Mouse (Mus musculus): ENCODE data around the gene Notch4.

The Notch4 gene

GRCm38 (mm10) chr17:34571875-34572274, 7.8 kb downstream of the Notch4 start:
- no peak for DNase-seq (ENCODE audit: low read depth, low spot score)

- no peak for DNase-seq (ENCODE audit: low read depth, low spot score)
Observed at GRCm38 (mm10) chr17:34572361-34572760, 8.3 kb downstream of the Notch4 start.

DNA sequence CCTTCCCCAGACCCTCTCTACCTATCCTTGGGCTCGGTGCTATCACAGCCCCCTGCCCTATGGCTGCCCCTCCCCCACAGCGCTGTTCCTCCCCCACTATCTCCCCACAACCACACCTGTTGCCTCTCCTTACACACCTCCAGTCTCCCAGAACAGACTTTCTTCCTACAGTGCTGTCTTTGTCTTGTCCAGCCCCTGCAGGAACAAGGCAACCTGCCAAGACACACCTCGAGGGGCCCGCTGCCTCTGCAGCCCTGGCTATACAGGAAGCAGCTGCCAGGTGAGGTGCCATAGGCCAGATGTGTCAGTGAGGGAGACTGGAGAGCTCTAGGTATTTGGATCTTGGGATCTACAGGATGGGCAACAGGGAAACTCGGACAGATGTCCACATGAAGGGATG, 12.5 kb downstream of the Notch4 start:
- DNase-seq (ENCODE audit: low read depth, low spot score) = no peak

DNA sequence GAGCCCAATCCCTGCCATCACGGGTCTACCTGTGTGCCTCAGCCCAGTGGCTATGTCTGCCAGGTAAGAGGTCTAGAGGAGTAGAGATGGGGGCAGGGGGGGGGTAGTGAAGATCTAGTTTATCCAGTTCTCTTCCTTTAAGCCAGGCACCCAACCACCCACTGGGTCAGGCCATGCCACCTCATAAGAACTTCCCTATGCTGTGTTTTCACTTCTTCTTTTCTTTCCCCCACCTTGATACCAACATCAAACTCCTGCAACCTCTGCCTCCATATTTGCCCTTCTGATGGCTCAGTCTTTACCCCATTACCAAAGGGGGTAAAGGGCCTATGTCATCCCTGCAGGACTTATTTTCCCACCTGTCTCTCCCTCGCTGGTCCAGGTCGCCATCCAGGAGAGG, 14.0 kb downstream of the Notch4 start:
- DNase-seq (ENCODE audit: low read depth, low spot score) = no peak

DNA sequence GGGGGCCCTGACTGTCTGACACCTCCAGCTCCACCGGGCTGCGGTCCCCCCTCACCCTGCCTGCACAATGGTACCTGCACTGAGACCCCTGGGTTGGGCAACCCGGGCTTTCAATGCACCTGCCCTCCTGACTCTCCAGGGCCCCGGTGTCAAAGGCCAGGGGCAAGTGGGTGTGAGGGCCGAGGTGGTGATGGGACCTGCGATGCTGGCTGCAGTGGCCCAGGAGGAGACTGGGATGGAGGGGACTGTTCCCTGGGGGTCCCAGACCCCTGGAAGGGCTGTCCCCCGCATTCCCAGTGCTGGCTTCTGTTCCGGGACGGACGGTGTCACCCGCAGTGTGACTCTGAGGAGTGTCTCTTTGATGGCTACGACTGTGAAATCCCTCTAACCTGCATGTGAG, 18.5 kb downstream of the Notch4 start:
- no peak for DNase-seq (ENCODE audit: low read depth, low spot score)

GRCm38 (mm10) chr17:34583397-34583796, 19.3 kb downstream of the Notch4 start:
- DNase-seq (ENCODE audit: low read depth, low spot score) = no peak

GRCm38 (mm10) chr17:34583819-34584218, 19.8 kb downstream of the Notch4 start:
- DNase-seq (ENCODE audit: low read depth, low spot score) = no peak

DNA sequence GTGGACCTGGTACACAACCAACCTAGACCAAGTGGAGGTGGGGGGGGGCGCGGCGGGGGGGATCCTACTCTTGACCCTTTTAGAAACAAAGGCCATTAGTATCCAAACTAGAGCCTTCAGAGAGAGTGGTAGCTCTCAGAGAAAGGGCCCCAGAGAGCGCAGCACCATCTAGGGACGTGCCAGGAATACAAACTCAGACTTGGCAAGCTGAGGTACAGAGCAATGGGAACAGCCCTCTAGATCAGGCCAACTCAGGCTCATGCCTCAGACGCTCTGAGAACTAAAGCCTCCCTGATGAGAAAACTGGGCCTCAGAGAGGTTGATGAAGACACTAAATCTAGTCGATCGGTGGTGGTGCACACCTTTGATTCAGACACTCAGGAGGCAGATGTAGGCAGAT, 21.1 kb downstream of the Notch4 start:
- DNase-seq (ENCODE audit: low read depth, low spot score) = no peak

DNA sequence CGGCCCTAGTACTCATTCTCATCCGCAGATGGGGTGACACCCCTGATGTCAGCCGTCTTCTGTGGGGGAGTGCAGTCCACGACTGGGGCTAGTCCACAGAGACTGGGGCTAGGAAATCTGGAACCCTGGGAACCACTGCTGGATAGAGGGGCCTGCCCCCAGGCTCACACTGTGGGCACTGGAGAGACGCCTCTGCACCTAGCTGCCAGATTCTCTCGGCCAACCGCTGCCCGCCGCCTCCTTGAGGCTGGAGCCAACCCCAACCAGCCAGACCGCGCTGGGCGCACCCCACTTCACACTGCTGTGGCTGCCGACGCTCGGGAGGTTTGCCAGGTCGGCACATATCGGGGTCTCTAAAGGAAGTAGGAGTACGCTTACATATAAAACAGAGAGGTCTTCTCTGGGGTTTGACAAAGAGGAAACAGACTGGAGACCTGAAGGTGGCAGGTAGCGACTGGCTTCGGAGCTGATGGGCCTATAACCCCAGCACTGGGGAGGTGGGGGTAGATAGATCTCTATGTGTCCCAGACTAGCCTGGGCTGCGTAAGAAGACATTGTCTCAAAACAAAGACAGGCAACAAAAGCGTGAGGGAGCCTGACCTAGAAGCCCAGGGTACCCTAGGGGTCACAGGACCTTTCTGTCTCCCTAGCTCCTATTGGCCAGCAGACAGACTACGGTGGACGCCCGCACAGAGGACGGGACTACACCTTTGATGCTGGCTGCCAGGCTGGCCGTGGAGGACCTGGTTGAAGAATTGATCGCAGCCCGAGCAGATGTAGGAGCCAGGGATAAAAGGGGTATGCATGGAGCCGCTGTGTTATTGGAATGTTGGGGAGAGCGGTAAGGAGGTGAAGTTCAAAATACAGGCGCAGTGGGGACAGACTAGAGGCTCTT, 22.1 kb downstream of the Notch4 start:
- no peak for DNase-seq (ENCODE audit: low read depth, low spot score)

DNA sequence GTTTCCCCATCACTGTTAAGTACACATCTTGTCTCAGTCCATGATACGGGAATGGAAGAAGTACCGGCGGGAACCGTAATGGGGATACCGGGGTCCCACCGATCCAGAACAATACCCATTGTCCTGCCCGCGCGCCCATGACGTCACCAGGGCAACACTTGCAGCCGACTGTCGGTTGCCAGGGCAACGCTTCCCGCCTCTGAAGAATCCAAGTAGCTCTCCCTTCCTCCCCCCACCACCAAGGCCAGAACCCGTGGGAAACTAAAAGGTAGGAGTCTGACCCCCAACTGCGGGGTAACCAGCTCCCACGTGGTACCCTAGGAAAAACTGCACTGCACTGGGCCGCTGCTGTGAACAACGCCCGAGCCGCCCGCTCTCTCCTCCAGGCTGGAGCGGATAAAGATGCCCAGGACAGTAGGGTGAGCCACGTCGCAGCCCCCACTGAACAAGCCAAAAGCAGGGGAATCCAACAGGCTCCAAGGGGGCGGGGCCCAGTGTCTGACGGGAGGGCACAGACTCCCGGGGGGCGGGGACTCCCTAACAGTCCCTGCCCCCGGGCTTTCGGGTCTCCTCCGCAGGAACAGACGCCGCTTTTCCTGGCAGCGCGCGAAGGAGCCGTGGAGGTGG, 22.8 kb downstream of the Notch4 start:
- peak; percentile 83 for DNase-seq (ENCODE audit: low read depth, low spot score)

DNA sequence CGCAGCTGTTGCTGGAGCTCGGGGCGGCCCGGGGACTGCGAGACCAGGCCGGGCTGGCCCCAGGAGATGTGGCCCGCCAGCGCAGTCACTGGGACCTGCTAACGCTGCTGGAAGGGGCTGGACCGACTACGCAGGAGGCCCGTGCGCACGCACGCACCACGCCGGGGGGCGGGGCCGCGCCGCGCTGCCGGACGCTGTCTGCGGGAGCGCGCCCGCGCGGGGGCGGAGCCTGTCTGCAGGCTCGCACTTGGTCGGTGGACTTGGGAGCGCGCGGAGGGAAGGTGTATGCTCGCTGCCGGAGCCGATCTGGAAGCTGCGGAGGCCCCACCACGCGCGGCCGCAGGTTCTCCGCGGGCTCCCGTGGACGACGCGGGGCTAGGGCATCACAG, 23.3 kb downstream of the Notch4 start:
- DNase-seq (ENCODE audit: low read depth, low spot score) = peak; percentile 89

- peak; percentile 46 for DNase-seq (ENCODE audit: low read depth, low spot score)
Observed at GRCm38 (mm10) chr17:34587814-34588213, 23.7 kb downstream of the Notch4 start.

DNA sequence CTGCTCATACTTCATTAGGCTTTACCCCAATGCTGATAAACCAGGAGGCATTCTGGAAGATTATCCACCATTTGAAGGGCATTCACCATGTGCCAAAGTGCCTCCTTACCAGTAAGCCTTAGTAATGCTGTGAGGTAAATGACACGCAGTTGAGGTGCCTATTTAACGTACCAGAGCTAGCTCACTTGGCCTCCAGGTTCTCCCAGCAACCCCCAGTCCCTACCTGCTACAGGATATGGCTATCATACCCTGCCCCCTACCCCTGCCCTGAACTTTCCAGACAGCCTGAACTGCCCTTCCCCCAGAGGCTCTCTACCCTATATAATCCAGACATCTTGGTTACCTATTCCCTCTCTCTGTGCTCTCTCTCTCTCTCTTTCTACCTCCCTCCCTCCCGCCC, 24.7 kb downstream of the Notch4 start:
- DNase-seq (ENCODE audit: low read depth, low spot score) = no peak

DNA sequence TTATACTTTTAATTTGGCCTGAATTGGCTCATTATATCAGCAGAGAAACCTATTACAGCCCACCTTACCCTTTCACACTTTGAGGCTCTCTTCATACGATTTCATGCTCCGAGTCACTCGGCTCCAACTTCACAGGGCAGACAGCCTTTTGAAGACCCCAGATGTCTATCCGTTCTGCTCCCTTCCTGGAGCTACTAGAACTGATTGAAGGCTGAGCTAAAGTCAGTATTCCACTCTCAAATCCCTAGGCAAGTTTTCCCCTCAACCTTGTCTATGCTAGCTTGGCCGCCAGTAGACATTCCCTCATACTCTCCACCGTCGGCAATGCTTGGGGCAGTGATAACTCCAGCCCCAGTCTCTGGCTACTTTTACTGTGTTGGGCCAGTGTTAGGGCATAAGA, 25.1 kb downstream of the Notch4 start:
- no peak for DNase-seq (ENCODE audit: low read depth, low spot score)

- peak; percentile 33 for DNase-seq (ENCODE audit: low read depth, low spot score)
Observed at GRCm38 (mm10) chr17:34589681-34590101, 25.6 kb downstream of the Notch4 start, which contains the start of gene Gpsm3. Gpsm3 (plus strand) TSS chr17:34589806.

DNA sequence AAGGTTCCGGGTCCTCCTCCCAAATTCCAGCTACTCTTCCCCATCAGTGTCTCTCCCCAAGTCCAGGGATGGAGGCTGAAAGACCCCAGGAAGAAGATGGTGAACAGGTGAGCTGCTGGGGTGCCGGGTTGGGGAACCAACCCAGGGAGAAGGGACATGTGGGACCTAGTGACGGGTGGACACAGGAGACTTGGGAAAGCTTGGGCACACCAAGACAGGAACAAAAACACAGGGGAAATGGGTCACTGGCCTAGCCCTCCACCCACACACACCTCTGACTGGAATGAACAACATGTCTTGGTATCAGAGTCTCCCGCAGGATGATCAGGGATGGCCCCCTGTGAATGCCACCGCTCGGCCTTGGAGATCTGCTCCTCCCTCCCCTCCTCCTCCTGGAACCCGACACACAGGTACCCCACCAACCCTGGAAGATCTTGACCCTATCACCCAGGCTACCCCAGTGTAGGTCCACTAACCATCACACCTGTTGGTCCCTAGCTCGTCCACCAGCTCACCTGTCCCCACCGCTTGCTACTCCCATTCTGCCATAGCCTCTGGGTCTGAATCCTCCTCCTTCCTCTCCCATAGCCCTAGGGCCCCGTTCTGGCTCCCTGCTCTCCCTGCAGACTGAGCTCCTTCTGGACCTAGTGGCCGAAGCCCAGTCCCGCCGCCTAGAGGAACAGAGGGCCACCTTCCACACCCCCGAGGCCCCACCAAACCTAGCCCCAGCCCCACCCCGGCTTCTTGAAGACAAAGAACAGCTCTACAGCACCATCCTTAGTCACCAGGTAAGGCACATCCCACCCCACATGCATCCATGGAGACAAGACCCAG, 26.3 kb downstream of the Notch4 start:
- no peak for DNase-seq (ENCODE audit: low read depth, low spot score)

GRCm38 (mm10) chr17:34591029-34591993, 27.2 kb downstream of the Notch4 start, which contains the start of gene Pbx2:
Pbx2 (plus strand) TSS chr17:34591266.
- DNase-seq (ENCODE audit: low read depth, low spot score) = peak; percentile 42

DNA sequence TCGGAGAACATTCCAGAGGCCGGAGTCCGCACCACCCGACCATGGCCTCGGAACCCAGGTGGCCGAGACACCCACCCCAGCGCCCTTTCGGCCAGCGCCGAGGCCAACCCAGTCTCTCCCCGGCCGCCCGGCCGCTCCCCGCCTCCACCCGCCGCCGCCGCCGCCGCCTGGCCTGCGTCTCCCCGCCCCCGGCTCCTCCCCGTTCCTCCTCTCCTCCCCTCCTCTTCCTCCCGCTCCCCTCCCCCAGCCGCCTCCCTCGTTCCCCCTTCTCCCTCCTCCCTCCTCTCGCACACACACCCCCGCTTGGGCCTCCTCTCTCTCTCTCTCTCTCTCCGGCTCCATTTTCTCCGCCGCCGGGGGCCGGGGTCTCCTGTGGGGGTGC, 27.9 kb downstream of the Notch4 start:
- peak; percentile 82 for DNase-seq (ENCODE audit: low read depth, low spot score)

GRCm38 (mm10) chr17:34592581-34593549, 28.8 kb downstream of the Notch4 start:
- peak; percentile 70 for DNase-seq (ENCODE audit: low read depth, low spot score)
